Mouse (Mus musculus): ENCODE measurements around the gene Auts2. TPM values are rescaled to one million over a fixed set of nuclear protein-coding genes. Genes with fewer than 3 reads are reported as not detected.
A peak's percentile ranks its signal among the peaks of the same experiment; 100 is the strongest.

The Auts2 gene
- polyA plus RNA-seq, 1 experiment from 2014 or later = 75.0 TPM

- no peak overlapping the region for H3K27ac ChIP-seq (replicated peaks; ENCODE audit: low read depth, low read length)
- DNase-seq (no peak), ATAC-seq (ENCODE audit: low FRiP score, low TSS enrichment) (no peak)
- H3K9ac ChIP-seq (replicated peaks; ENCODE audit: low read length) = no peak overlapping the region
- no peaks in the 10 kb centered on the region for H3K36me3 ChIP-seq (ENCODE audit: control insufficient read depth, insufficient read depth, low read length)
- 92% methylated on average over 10 of the region's 10 CpGs for WGBS
- H3K4me3 ChIP-seq (replicated peaks; ENCODE audit: low read depth, low read length) = no peak overlapping the region
- H3K27me3 ChIP-seq (ENCODE audit: control insufficient read depth, insufficient read depth, low read length) = no peaks in the 10 kb centered on the region
- no peak overlapping the region for H3K4me2 ChIP-seq (ENCODE audit: low read length)
- H3K4me1 ChIP-seq (ENCODE audit: control insufficient read depth, insufficient read depth, low read length) = 0 out of 2 replicates have a peak, but pooled peaks cover 3% of the 10 kb centered on the region
- no peaks in the 10 kb centered on the region for H3K9me3 ChIP-seq (ENCODE audit: control insufficient read depth, low read length)
These were observed 1046.5 kb downstream of the Auts2 start for GRCm38 (mm10) chr5:131496517-131497216.

- ATAC-seq (ENCODE audit: low FRiP score, low TSS enrichment) (no peak), DNase-seq (no peak)
- H3K27ac ChIP-seq (replicated peaks; ENCODE audit: low read depth, low read length) = no peak overlapping the region
- H3K36me3 ChIP-seq (ENCODE audit: control insufficient read depth, insufficient read depth, low read length) = no peaks in the 10 kb centered on the region
- WGBS = 77% methylated on average over 5 of the region's 5 CpGs
- no peaks in the 10 kb centered on the region for H3K9me3 ChIP-seq (ENCODE audit: control insufficient read depth, low read length)
- no peaks in the 10 kb centered on the region for H3K27me3 ChIP-seq (ENCODE audit: control insufficient read depth, insufficient read depth, low read length)
- H3K4me3 ChIP-seq (replicated peaks; ENCODE audit: low read depth, low read length) = no peak overlapping the region
- H3K4me2 ChIP-seq (ENCODE audit: low read length) = no peak overlapping the region
- H3K4me1 ChIP-seq (ENCODE audit: control insufficient read depth, insufficient read depth, low read length) = 0 out of 2 replicates have a peak, but pooled peaks cover 3% of the 10 kb centered on the region
- no peak overlapping the region for H3K9ac ChIP-seq (replicated peaks; ENCODE audit: low read length)
These were observed 1048.6 kb downstream of the Auts2 start for GRCm38 (mm10) chr5:131494564-131494963.

GRCm38 (mm10) chr5:131492535-131492934 is 1050.6 kb downstream of the Auts2 start:
- Histone ChIP-seq H3K36me3 (ENCODE audit: control insufficient read depth, insufficient read depth, low read length) (no peaks in the 10 kb centered on the region), H3K9me3 (ENCODE audit: control insufficient read depth, low read length) (no peaks in the 10 kb centered on the region), H3K4me1 (ENCODE audit: control insufficient read depth, insufficient read depth, low read length) (0 out of 2 replicates have a peak, but pooled peaks cover 3% of the 10 kb centered on the region), H3K9ac (replicated peaks; ENCODE audit: low read length) (no peak overlapping the region), H3K4me2 (ENCODE audit: low read length) (no peak overlapping the region), H3K27me3 (ENCODE audit: control insufficient read depth, insufficient read depth, low read length) (no peaks in the 10 kb centered on the region), H3K4me3 (replicated peaks; ENCODE audit: low read depth, low read length) (no peak overlapping the region), H3K27ac (replicated peaks; ENCODE audit: low read depth, low read length) (no peak overlapping the region)
- WGBS = 89% methylated on average over 8 of the region's 8 CpGs
- DNase-seq (peak; percentile 31), ATAC-seq (ENCODE audit: low FRiP score, low TSS enrichment) (no peak)

- WGBS = 76% methylated on average over 8 of the region's 8 CpGs
- Histone ChIP-seq H3K4me3 (replicated peaks; ENCODE audit: low read depth, low read length) (no peak overlapping the region), H3K36me3 (ENCODE audit: control insufficient read depth, insufficient read depth, low read length) (no peaks in the 10 kb centered on the region), H3K27me3 (ENCODE audit: control insufficient read depth, insufficient read depth, low read length) (no peaks in the 10 kb centered on the region), H3K27ac (replicated peaks; ENCODE audit: low read depth, low read length) (no peak overlapping the region), H3K4me2 (ENCODE audit: low read length) (no peak overlapping the region), H3K9me3 (ENCODE audit: control insufficient read depth, low read length) (no peaks in the 10 kb centered on the region), H3K4me1 (ENCODE audit: control insufficient read depth, insufficient read depth, low read length) (0 out of 2 replicates have a peak, but pooled peaks cover 3% of the 10 kb centered on the region), H3K9ac (replicated peaks; ENCODE audit: low read length) (no peak overlapping the region)
- no peak for DNase-seq
- no peak for ATAC-seq (ENCODE audit: low FRiP score, low TSS enrichment)
These were observed 1051.3 kb downstream of the Auts2 start for GRCm38 (mm10) chr5:131491843-131492242.

GRCm38 (mm10) chr5:131490811-131491210 is 1052.3 kb downstream of the Auts2 start:
- no peaks in the 10 kb centered on the region for H3K27me3 ChIP-seq (ENCODE audit: control insufficient read depth, insufficient read depth, low read length)
- H3K4me1 ChIP-seq (ENCODE audit: control insufficient read depth, insufficient read depth, low read length) = 0 out of 2 replicates have a peak, but pooled peaks cover 3% of the 10 kb centered on the region
- H3K27ac ChIP-seq (replicated peaks; ENCODE audit: low read depth, low read length) = no peak overlapping the region
- H3K9me3 ChIP-seq (ENCODE audit: control insufficient read depth, low read length) = no peaks in the 10 kb centered on the region
- 82% methylated on average over 2 of the region's 2 CpGs for WGBS
- H3K36me3 ChIP-seq (ENCODE audit: control insufficient read depth, insufficient read depth, low read length) = no peaks in the 10 kb centered on the region
- no peak for DNase-seq
- H3K4me2 ChIP-seq (ENCODE audit: low read length) = no peak overlapping the region
- no peak overlapping the region for H3K9ac ChIP-seq (replicated peaks; ENCODE audit: low read length)
- no peak for ATAC-seq (ENCODE audit: low FRiP score, low TSS enrichment)
- no peak overlapping the region for H3K4me3 ChIP-seq (replicated peaks; ENCODE audit: low read depth, low read length)

GRCm38 (mm10) chr5:131489846-131490245 is 1053.3 kb downstream of the Auts2 start:
- ATAC-seq (ENCODE audit: low FRiP score, low TSS enrichment) (no peak), DNase-seq (no peak)
- Histone ChIP-seq H3K27me3 (ENCODE audit: control insufficient read depth, insufficient read depth, low read length) (no peaks in the 10 kb centered on the region), H3K36me3 (ENCODE audit: control insufficient read depth, insufficient read depth, low read length) (no peaks in the 10 kb centered on the region), H3K9ac (replicated peaks; ENCODE audit: low read length) (no peak overlapping the region), H3K4me1 (ENCODE audit: control insufficient read depth, insufficient read depth, low read length) (0 out of 2 replicates have a peak, but pooled peaks cover 3% of the 10 kb centered on the region), H3K4me3 (replicated peaks; ENCODE audit: low read depth, low read length) (no peak overlapping the region), H3K27ac (replicated peaks; ENCODE audit: low read depth, low read length) (no peak overlapping the region), H3K4me2 (ENCODE audit: low read length) (no peak overlapping the region), H3K9me3 (ENCODE audit: control insufficient read depth, low read length) (no peaks in the 10 kb centered on the region)
- 93% methylated on average over 7 of the region's 7 CpGs for WGBS

GRCm38 (mm10) chr5:131486527-131486926 is 1056.6 kb downstream of the Auts2 start:
- no peaks in the 10 kb centered on the region for H3K4me1 ChIP-seq (ENCODE audit: control insufficient read depth, insufficient read depth, low read length)
- DNase-seq (no peak), ATAC-seq (ENCODE audit: low FRiP score, low TSS enrichment) (no peak)
- no peak overlapping the region for H3K4me2 ChIP-seq (ENCODE audit: low read length)
- no peaks in the 10 kb centered on the region for H3K9me3 ChIP-seq (ENCODE audit: control insufficient read depth, low read length)
- WGBS = 93% methylated on average over 4 of the region's 4 CpGs
- no peak overlapping the region for H3K4me3 ChIP-seq (replicated peaks; ENCODE audit: low read depth, low read length)
- H3K36me3 ChIP-seq (ENCODE audit: control insufficient read depth, insufficient read depth, low read length) = no peaks in the 10 kb centered on the region
- H3K27me3 ChIP-seq (ENCODE audit: control insufficient read depth, insufficient read depth, low read length) = no peaks in the 10 kb centered on the region
- no peak overlapping the region for H3K9ac ChIP-seq (replicated peaks; ENCODE audit: low read length)
- no peak overlapping the region for H3K27ac ChIP-seq (replicated peaks; ENCODE audit: low read depth, low read length)

GRCm38 (mm10) chr5:131475278-131475677 is 1067.9 kb downstream of the Auts2 start:
- H3K4me2 ChIP-seq (ENCODE audit: low read length) = no peak overlapping the region
- no peaks in the 10 kb centered on the region for H3K27me3 ChIP-seq (ENCODE audit: control insufficient read depth, insufficient read depth, low read length)
- H3K27ac ChIP-seq (replicated peaks; ENCODE audit: low read depth, low read length) = no peak overlapping the region
- DNase-seq (no peak), ATAC-seq (ENCODE audit: low FRiP score, low TSS enrichment) (no peak)
- no peaks in the 10 kb centered on the region for H3K4me1 ChIP-seq (ENCODE audit: control insufficient read depth, insufficient read depth, low read length)
- H3K36me3 ChIP-seq (ENCODE audit: control insufficient read depth, insufficient read depth, low read length) = peaks cover 64% of the 10 kb centered on the region
- H3K9ac ChIP-seq (replicated peaks; ENCODE audit: low read length) = no peak overlapping the region
- no peaks in the 10 kb centered on the region for H3K9me3 ChIP-seq (ENCODE audit: control insufficient read depth, low read length)
- H3K4me3 ChIP-seq (replicated peaks; ENCODE audit: low read depth, low read length) = no peak overlapping the region

- Histone ChIP-seq H3K9ac (replicated peaks; ENCODE audit: low read length) (no peak overlapping the region), H3K4me2 (ENCODE audit: low read length) (no peak overlapping the region), H3K36me3 (ENCODE audit: control insufficient read depth, insufficient read depth, low read length) (peaks cover 88% of the 10 kb centered on the region), H3K27ac (replicated peaks; ENCODE audit: low read depth, low read length) (no peak overlapping the region), H3K27me3 (ENCODE audit: control insufficient read depth, insufficient read depth, low read length) (no peaks in the 10 kb centered on the region), H3K9me3 (ENCODE audit: control insufficient read depth, low read length) (no peaks in the 10 kb centered on the region), H3K4me1 (ENCODE audit: control insufficient read depth, insufficient read depth, low read length) (no peaks in the 10 kb centered on the region), H3K4me3 (replicated peaks; ENCODE audit: low read depth, low read length) (no peak overlapping the region)
- DNase-seq (no peak), ATAC-seq (ENCODE audit: low FRiP score, low TSS enrichment) (no peak)
- WGBS = 92% methylated on average over 4 of the region's 4 CpGs
These were observed 1074.5 kb downstream of the Auts2 start for GRCm38 (mm10) chr5:131468609-131469008.
